Mouse (Mus musculus) adrenal gland, postnatal 36 days (tissue): Measurements from ENCODE around the gene Tinagl1. TPM values are rescaled to one million over a fixed set of nuclear protein-coding genes. Genes with fewer than 3 reads are reported as not detected.

ENCODE experiments used
- DNase-seq, 2 experiments: peaks; one replicate each; pipeline ENCODE4 v3.0.0; 2021; ENCODE audit warnings: mixed read lengths in 1 of 2
- long read RNA-seq, 2 experiments: library from polyadenylated mRNA; stranded (forward); transcript quantifications; one replicate each; pipeline ENCODE4 v2.0.0; 2021; ENCODE audit warnings: borderline sequencing depth in 2 of 2
- total RNA-seq, 2 experiments: library from RNA; stranded (reverse); gene quantifications; 2 replicates each; pipeline ENCODE4 v1.2.3; 2021

Gene Tinagl1
- 100 to 1,000 TPM; 103 to 217 TPM for total RNA-seq
- long read RNA-seq, experiment 1, transcript Tinagl1-203 (12 exons, 1,952 nt): major isoform, 155 of 236 reads
- long read RNA-seq, experiment 1, partial matches to known transcripts: 50 of 236 reads
- long read RNA-seq, experiment 1, other reads (novel, unspliced or antisense): 28 of 236 reads
- long read RNA-seq, experiment 2, transcript Tinagl1-203 (12 exons, 1,952 nt): major isoform, 70 of 90 reads
- long read RNA-seq, experiment 2, partial matches to known transcripts: 8 of 90 reads
- long read RNA-seq, experiment 2, other reads (novel, unspliced or antisense): 11 of 90 reads

GRCm38 (mm10) chr4:130175072-130175711 is at the start of gene Tinagl1:
Gene Tinagl1, minus strand, starts transcription at chr4:130175122.
- peak; percentile 56 to 75 for DNase-seq

GRCm38 (mm10) chr4:130224071-130224470 is 49.1 kb upstream of the Tinagl1 start:
- no peak for DNase-seq

- no peak for DNase-seq
These were observed 47.3 kb upstream of the Tinagl1 start, which contains the start of gene Gm853 for GRCm38 (mm10) chr4:130222179-130222578. Gene Gm853, minus strand, starts transcription at chr4:130222401.

GRCm38 (mm10) chr4:130220176-130220575 is 45.3 kb upstream of the Tinagl1 start:
- DNase-seq: no peak

- DNase-seq: no peak
These were observed 40.5 kb upstream of the Tinagl1 start for GRCm38 (mm10) chr4:130215392-130215791.

- DNase-seq: no peak
These were observed 38.9 kb upstream of the Tinagl1 start for GRCm38 (mm10) chr4:130213857-130214256.

- no peak for DNase-seq
These were observed 38.3 kb upstream of the Tinagl1 start for GRCm38 (mm10) chr4:130213197-130213596.

GRCm38 (mm10) chr4:130212421-130212820 is 37.5 kb upstream of the Tinagl1 start:
- no peak for DNase-seq

GRCm38 (mm10) chr4:130211870-130212269 is 36.9 kb upstream of the Tinagl1 start:
- DNase-seq: no peak

GRCm38 (mm10) chr4:130198694-130199670 is 24.1 kb upstream of the Tinagl1 start:
- peak; percentile 94 to 95 for DNase-seq

- DNase-seq: no peak
These were observed 21.6 kb upstream of the Tinagl1 start for GRCm38 (mm10) chr4:130196542-130196941.

- DNase-seq: no peak
These were observed 21.0 kb upstream of the Tinagl1 start for GRCm38 (mm10) chr4:130195924-130196323.

GRCm38 (mm10) chr4:130192266-130192665 is 17.3 kb upstream of the Tinagl1 start:
- peak in 1 of 2 experiments; percentile 61 for DNase-seq

- DNase-seq: no peak
These were observed 14.7 kb upstream of the Tinagl1 start for GRCm38 (mm10) chr4:130189606-130190005.

- peak; percentile 89 to 91 for DNase-seq
These were observed 13.9 kb upstream of the Tinagl1 start for GRCm38 (mm10) chr4:130188806-130189297.

- no peak for DNase-seq
These were observed 12.0 kb upstream of the Tinagl1 start for GRCm38 (mm10) chr4:130186891-130187290.

GRCm38 (mm10) chr4:130186450-130186849 is 11.5 kb upstream of the Tinagl1 start:
- DNase-seq: no peak

- no peak for DNase-seq
These were observed 9.0 kb upstream of the Tinagl1 start for GRCm38 (mm10) chr4:130183879-130184278.

GRCm38 (mm10) chr4:130183023-130183422 is 8.1 kb upstream of the Tinagl1 start:
- no peak for DNase-seq

GRCm38 (mm10) chr4:130181886-130182285 is 7.0 kb upstream of the Tinagl1 start:
- peak in 1 of 2 experiments; percentile 49 for DNase-seq

GRCm38 (mm10) chr4:130180909-130181602 is 6.1 kb upstream of the Tinagl1 start:
- DNase-seq: peak in 1 of 2 experiments; percentile 45
